Mouse (Mus musculus) pancreas, adult 10 weeks (tissue): Measurements from ENCODE around the gene 4921501E09Rik. TPM values are rescaled to one million over a fixed set of nuclear protein-coding genes. Genes with fewer than 3 reads are reported as not detected.

Experiments
- polyA plus RNA-seq: library from polyadenylated mRNA; stranded (reverse); fragments of 350-450 nt; fragmentation: Illumina TruSeq; extraction: RNeasy Lipid Tissue Mini Kit (QIAGEN cat#74804); gene quantifications from one replicate; pipeline ENCODE4 v1.2.3, GENCODE M21; 2015; ENCODE audit warnings: low read depth, low replicate concordance; ENCODE audit not compliant: insufficient read depth

The 4921501E09Rik gene
- not detected for polyA plus RNA-seq

GRCm38 (mm10) chr17:33067958-33068357, at the start of gene 4921501E09Rik:
TSS of gene 4921501E09Rik (minus strand) at chr17:33068058.

GRCm38 (mm10) chr17:33089220-33089949, 21.5 kb upstream of the 4921501E09Rik start, which contains the start of gene Zfp563:
TSS of gene Zfp563 (plus strand) at chr17:33089310.

GRCm38 (mm10) chr17:33032900-33033891, 34.7 kb downstream of the 4921501E09Rik start, which contains the start of gene Zfp763:
TSS of gene Zfp763 (minus strand) at chr17:33033402.

Other genes with a start within 250 kb of the 4921501E09Rik start
- gene Zfp799, start 237.8 kb downstream of the 4921501E09Rik start, polyA plus RNA-seq: 0.79 TPM
- 1.5 TPM for gene Zfp870, start 176.4 kb downstream of the 4921501E09Rik start, polyA plus RNA-seq
- 0.66 TPM for gene Cyp4f14, start 150.7 kb downstream of the 4921501E09Rik start, polyA plus RNA-seq
- 31.3 TPM for gene Cyp4f13, start 120.7 kb downstream of the 4921501E09Rik start, polyA plus RNA-seq
- 1.3 TPM for gene Zfp472, start 102.2 kb downstream of the 4921501E09Rik start, polyA plus RNA-seq
- 3.6 TPM for gene Zfp952, start 74.9 kb downstream of the 4921501E09Rik start, polyA plus RNA-seq
- gene Zfp763, start 34.7 kb downstream of the 4921501E09Rik start, polyA plus RNA-seq: 0.78 TPM
- gene Zfp563, start 21.3 kb upstream of the 4921501E09Rik start, polyA plus RNA-seq: 1.9 TPM
- not detected for gene Morc2b, start 71.6 kb upstream of the 4921501E09Rik start, polyA plus RNA-seq
- gene Olfr55, start 100.4 kb upstream of the 4921501E09Rik start, polyA plus RNA-seq: not detected
- gene Olfr239, start 123.2 kb upstream of the 4921501E09Rik start, polyA plus RNA-seq: not detected
- gene Olfr1564, start 153.6 kb upstream of the 4921501E09Rik start, polyA plus RNA-seq: not detected
- gene Zfp955a, start 187.1 kb upstream of the 4921501E09Rik start, polyA plus RNA-seq: 1.7 TPM
- gene Olfr63, start 196.6 kb upstream of the 4921501E09Rik start, polyA plus RNA-seq: not detected
- gene Zfp955b, start 221.5 kb upstream of the 4921501E09Rik start, polyA plus RNA-seq: 1.2 TPM